Mouse (Mus musculus): Measurements from ENCODE around the gene Apmap. TPM values are rescaled to one million over a fixed set of nuclear protein-coding genes. Genes with fewer than 3 reads are reported as not detected.
A peak's percentile ranks its signal among the peaks of the same experiment; 100 is the strongest.
"Not testable (repeated sequence)": the region's sequence is repeated elsewhere in the genome, so short reads cannot be mapped to it uniquely, and the experiment has no call there.

The Apmap gene
- total RNA-seq, 2 experiments from 2014 or later = 122 to 153 TPM

DNA sequence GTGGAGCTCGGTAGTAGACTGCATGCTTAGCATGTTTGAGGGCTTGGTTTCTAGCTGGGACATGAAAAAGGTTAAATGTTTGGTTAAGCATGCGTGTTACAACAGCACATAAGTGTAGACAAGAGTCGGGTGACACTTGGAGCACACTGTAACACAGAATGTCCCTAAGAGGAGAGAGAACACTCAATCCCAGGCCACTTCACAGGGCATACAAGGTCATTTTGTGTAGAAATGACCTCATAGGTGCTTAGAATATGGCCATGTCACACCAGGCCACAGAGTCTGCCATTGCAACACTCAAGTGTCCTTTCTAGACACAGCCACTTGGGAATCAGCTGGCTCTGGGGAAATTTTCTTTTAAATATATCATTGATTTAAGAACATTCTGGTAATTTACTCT is 15.6 kb upstream of the Apmap start:
- DNase-seq (ENCODE audit: low spot score in 2 of 2) = no peak

DNA sequence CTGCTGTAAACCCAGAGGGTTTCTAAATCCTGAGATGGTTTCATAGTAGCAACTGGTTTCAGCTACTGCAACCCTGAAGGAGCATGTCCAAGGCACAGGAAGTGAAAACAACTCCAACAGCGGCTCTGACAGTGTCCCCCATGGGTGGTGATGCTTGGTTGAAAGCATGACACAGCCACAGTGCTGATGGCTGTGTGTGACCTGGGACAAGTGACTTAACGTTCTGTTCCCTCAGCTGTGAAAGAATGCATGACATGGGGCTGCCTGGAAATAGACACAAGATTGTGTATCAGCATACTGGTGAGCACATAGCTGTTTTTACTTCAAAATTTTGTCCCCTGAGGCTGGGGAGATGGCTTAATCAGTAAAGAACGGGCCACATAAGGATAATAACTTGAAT is 13.3 kb upstream of the Apmap start:
- DNase-seq (ENCODE audit: low spot score in 2 of 2) = no peak

DNA sequence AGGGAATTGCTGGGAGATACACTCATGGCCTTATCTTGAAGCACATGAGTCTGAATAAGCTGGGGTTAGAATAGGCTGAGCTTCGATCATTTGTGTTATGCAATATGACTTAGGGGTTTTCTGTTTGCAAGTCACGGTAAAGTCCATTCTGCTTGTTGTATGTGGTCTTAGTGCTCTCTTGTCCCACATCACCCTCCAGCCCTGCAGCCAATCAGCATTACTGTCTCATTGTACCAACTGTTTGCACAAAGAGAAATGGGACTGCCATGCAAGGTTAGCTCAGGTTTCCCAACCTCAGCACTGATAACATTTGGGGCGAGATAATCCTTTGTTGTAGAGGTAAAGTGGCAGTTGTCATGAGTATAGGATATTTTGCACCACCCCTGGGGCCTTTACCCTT is 1.7 kb upstream of the Apmap start:
- no peak for DNase-seq (ENCODE audit: low spot score in 2 of 2)

DNA sequence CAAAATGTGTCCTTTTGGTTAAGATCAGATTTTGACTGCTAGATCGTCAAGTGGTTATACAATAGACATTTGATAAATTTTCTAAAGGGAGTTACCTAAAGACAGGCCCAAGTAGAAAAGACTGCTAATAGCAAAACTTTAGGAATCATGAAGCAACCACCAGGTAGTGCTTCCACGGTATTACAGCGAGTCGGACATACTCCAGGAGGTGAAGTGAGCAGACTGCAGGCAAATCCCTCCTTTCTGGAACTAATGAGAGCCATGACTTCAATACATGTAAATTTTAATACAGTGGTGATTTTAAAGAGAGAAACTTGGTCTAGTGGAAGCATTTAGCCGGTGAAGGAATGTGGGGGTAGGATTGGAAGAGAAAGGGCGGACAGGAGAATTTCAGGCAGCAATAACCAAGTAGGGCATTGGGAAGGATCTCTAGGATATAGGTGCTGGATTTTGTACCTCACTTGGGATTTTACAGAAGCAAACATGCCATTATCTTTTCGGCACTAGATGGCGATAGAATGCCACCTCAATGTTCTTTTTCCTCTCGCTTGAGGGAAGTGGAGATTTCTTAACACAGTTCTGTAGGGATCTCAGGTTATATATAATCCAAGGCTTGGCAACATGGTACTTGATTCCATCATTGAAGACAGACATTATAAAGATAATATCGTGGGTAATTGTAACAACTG is 649 bp upstream of the Apmap start:
- DNase-seq (ENCODE audit: low spot score in 2 of 2) = peak; percentile 27 to 41

DNA sequence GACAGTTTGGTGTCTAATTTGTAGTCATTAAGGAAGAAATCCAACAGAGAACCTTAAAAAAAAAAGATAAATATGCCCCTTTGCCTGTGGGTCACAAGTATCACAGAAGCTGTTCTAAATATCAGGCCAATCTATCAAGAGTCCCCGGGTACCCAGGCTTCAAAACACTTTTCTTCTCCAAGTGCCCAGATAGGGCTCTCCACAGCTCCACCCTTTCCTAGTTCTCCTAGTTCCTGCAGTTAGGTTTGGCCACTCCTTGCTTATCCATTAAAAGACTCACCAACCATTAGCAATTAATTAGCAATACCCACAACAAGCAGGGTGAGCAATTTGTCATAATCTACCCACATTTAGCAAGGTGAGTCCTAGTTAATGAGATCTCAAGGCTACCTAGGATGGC is 1.3 kb downstream of the Apmap start:
- no peak for DNase-seq (ENCODE audit: low spot score in 2 of 2)

DNA sequence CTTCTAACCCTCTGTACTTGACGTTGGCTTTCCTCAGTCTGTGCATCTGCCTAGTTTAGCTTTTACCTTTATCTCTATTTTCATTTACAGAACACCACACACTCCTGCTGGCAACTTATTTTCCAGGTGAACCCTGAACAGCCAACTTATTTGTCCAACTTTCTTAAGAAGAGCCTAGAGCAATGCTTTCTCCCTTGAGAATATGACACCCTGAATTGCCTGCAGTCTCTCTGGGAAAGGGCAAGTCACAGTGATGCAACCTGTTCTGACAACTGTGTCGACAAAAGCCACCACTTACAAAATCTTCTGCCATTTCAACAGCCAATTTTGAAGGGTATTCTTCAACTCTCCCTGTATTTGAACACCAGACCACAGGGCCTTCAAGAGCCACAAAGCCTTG is 3.6 kb downstream of the Apmap start:
- no peak for DNase-seq (ENCODE audit: low spot score in 2 of 2)

DNA sequence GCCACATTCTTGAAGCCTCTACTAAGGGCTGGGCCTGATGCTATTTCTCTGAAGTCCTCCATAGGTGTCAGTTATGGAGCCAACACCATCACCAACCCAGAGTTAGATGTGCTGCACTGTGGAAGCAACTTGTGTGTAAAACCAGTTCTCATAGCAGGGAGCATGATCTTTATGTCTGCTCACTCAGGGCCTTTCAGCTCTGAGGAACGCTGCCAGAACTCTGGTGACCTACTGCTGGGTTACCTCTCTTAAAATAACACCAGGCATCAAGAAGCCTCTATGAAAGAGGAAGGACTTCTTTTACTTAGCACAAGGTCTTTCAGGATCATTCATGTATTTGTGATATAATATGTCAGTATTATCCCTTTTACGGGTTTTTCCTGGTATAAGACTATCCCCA is 6.2 kb downstream of the Apmap start:
- DNase-seq (ENCODE audit: low spot score in 2 of 2) = no peak

DNA sequence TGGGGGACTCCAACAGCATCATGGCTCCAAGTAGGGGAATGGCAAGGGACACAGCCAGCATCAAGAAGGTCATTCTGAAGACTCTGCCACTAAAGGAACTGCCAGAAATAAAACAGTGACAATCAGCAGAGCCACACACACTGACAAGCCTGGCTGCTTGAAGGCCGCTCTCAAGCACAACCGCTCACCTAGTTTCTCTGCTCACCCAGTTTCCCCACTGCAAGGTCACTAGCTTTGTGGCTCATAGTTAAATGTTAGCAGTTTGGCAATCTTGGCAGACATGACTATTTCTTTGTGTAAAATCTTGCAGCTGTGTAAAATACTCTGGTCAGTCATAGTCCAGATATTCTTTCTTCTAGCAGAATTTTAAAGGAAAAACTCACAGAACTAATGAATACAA is 8.1 kb downstream of the Apmap start:
- no peak for DNase-seq (ENCODE audit: low spot score in 2 of 2)

DNA sequence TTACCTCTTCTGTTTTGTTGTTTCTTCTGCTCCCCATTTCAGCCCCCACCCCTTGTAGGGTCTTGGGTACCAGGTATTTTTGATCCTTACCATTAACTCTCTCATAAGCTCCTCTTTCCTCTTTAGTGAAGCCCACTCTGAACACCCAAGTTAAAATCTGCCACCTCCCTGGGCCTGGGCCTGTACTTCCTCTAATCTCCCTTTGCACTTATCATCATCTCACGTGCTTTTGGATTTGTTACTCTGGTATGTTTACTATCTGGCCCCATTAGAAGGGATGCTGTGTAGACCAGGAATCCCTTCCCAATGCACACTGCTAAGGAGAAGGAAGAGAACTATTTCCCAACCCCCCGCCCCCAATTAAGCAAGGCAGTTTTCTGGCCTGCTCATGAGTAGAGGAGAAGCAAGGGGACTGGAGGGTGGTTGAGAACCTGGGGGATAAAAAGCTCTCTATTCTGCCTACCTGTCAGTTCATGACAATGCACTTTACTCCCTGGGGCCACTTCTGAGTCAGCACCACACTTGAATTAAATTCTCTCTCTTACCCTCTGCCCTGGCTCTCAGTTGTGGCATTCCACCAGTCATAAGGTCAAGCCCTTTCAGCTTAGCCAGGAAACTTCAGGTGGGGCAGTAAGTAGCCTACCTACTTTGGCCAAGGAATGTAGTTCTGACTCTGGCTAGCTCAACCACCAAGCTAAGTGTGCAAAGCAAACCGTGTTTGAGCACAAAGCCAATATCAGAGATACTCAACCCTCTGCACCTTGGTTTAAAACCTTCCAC is 12.8 kb downstream of the Apmap start:
- no peak for DNase-seq (ENCODE audit: low spot score in 2 of 2)

DNA sequence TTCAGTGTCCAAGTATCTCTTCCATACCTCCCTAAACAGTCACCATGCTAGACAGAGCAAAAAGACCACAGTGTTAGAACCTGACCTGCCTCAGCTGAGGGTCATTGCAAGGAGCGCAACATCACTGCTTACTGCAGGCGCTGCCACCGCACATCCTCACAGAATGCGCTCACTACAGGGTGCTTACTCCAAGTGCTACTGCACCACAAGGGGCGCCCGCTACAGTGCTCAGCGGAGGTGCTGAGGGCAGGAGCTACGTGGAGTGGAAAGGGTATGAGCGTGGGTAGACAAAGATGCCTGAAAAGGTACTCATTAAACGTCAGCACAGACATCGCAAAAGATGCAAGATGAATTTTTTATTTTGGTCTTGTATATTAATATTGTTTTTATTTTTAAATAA is 19.3 kb downstream of the Apmap start:
- no peak for DNase-seq (ENCODE audit: low spot score in 2 of 2)

DNA sequence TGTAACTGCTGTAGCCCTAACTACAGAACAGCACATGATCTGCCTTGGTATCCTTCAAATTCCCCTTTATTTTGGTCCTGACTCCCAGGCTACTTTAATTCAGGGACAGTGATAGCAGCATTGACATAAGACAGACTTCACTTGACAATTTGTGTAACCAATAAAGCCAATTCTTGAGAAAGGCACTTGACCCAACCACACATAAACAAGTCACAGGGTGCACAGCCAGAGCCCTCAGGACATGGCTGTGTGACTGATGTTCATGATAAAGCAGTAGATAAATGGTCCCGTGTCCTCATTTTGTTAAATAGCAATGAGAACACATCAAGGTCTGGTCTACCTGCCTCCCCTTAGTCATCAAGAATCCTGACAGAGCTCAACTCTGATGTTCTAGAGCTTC is 28.7 kb downstream of the Apmap start:
- DNase-seq (ENCODE audit: low spot score in 2 of 2) = no peak

DNA sequence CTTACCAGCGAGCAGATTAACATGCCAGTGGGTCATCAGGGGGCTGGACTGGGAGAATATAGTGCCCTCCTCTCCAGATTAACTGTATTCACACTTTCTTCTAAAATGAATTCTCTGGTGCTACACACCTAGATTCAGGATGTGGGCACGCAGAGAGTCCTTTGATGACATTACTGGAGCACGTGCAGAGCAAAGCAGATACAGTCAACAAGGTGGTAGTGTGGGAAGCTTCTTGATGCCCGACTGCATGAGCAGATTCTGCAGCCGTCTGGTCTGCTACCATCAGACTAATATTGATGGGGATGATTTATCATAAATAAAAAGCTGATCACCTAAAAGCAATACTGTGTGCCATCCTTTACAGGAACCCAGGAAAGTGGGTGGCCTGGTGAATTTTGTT is 29.8 kb downstream of the Apmap start:
- DNase-seq (ENCODE audit: low spot score in 2 of 2) = no peak

DNA sequence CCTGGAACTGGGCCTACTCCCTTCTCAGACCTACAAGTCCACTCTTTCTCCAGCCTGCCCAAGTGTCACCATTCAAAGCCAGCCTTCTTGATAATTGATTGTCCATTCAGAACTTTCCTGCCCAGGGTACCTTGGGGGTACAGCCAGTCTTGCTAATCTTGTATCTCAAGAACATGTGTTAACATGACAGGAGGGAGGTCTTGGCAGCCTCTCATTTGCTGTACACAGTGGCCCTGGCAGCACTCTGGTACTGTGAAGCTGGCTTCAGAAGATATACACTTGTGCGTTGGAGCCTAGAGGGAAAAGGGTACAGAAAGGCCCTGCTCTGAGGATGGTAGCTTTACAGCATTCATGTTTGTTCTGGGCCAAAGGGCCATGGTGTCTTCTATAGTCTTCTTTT is 32.1 kb downstream of the Apmap start:
- no peak for DNase-seq (ENCODE audit: low spot score in 2 of 2)

DNA sequence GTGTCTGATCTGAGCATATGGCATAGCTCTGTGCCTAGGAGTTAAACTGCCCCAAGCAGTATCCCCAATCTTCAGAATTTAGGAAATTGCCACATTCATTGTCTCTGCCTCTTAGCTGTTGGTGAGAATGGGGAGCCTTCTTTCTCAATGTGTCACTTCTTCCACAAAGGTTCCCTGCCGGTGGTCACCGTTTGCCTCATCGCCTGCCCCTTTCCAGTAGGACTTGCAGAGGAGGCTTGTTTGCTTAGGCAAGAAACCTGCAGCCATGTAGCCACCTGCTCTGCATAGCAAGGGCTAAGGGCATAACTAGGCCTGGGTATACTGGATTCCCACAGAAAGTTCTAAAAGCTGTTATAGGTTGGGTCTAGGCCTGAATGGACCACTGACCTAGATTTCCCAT is 35.9 kb downstream of the Apmap start:
- no peak for DNase-seq (ENCODE audit: low spot score in 2 of 2)

DNA sequence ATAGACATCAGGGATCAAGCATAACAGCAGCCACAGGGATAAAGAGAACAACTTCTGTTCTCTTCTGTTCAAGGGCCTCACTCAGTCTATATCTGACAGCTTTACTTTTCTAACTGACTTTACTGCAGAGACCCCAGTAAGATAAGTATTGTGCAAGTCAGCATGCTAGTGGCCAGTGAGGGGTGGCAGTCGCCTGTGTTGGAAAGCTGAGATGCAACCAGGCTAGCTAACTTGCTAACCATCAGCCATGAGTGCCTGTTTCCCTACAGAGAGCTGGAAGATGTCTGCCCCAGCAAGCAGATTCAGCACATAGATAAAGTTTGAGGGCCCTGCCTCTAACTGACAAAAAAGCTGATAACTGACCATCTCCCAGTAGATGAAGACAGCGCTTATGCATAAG is 37.6 kb downstream of the Apmap start:
- no peak for DNase-seq (ENCODE audit: low spot score in 2 of 2)

DNA sequence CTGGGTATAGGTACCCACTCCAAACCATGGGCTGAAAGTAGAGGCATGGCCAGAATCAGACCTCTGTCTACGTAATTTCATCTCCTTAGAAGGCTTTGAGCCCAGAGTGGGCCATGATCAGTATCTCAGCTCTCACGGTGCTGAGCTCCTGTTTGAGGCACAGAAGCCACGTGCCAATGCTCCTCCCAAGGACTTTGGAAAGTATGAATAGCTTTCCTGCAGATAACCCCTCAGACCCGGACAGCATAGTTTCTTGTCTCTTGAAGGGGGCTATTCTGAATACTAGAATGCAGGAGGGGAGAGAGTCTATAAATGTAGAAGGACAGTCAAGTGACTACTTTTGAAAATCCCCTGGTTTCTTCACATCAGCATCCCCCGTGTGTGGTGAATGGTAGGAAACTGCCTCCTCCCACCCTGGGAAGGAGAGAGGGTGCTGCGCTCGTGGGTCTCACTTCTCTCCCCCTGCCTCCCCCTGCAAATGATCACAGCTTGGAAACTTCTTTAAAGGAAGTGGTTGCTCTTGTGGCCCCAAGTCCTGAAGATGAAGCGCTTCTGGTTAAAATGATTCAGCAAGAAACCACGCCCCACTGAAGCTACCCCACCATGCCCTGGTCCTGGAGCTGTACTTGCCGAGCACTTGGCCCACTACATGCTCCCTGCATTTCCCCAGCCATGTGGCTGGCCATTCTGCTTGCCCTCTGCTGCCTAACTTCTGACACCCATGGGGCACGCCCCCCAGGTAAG is 38.3 kb downstream of the Apmap start, which contains the start of gene Cst7:
Gene Cst7, plus strand, starts transcription at position 569 of the 744 bp plus-strand sequence.
- DNase-seq (ENCODE audit: low spot score in 2 of 2) = no peak

DNA sequence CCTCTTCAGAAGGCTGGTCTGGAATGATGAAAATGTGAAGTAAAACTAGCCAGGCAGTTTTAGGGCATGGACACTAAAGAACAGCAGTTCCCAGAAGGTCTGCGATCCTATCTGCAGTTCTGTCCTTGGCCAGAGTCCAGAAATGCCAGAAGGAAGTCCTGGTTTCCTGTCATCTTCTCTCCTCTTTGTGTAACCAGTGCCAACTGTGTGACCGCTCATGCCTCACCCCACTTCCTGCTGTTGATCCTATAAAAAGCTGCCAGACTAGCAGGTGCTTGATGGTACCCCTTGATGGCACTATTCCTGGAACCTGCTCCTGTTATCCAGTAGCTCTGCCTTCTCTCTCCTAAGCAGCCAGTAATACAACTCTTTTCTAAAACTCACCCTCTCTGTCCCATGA is 41.3 kb downstream of the Apmap start:
- DNase-seq (ENCODE audit: low spot score in 2 of 2) = no peak

DNA sequence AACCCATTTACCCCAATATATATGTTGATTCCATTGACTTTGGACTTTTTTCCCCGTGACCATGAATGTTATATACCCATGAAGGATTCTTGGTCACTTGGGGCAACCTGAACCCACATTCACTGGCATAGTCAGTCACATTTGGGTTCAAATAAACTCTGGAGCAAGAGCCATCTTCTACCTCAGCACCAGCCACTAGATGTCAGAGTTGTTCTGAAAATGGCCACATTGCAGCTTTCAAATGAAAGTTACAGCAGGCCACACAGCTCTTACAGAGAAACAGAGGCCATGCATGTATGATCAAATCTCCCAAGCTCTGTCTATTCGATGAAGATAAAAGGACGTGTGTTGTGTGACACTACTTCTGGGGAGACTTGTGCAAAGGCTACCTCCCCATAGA is 49.8 kb downstream of the Apmap start:
- no peak for DNase-seq (ENCODE audit: low spot score in 2 of 2)

DNA sequence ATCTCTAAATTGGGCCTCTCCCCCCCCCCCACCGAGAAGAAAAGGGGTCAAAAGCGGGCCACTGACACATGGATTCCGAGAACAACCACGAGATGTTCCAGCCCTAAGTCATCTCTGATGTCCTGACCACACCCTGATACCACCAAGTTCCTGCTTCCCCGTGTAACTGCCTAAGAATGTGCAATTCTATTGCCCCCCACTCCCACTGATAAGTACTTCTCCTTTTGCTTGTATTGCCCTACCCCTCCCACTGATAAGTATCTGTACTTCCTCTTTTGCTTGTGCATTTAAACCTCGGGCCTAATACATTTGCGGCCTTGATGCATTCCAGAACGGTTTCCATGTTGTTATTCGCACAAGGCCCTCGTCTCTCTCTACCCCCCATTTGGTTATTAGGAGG is 58.8 kb downstream of the Apmap start:
- DNase-seq (ENCODE audit: low spot score in 2 of 2) = not testable (repeated sequence)
